Mouse (Mus musculus) olfactory bulb, adult 2 months (tissue): ENCODE data around the gene Commd3. TPM values are rescaled to one million over a fixed set of nuclear protein-coding genes. Genes with fewer than 3 reads are reported as not detected.

Experiments
- H3K27ac ChIP-seq: fragments of 200-500 bp; 2 replicates; pipeline ENCODE4 v1.5.1; 2012; ENCODE audit warnings: low read depth, low read length; ENCODE audit not compliant: insufficient read depth
- H3K4me1 ChIP-seq: fragments of 200-500 bp; 2 replicates; pipeline ENCODE4 v1.6.1; 2012; ENCODE audit warnings: low read length; ENCODE audit not compliant: control insufficient read depth, insufficient read depth
- H3K4me3 ChIP-seq: fragments of 200-500 bp; 2 replicates; pipeline ENCODE4 v1.5.1; 2012; ENCODE audit warnings: mild to moderate bottlenecking, low read depth, low read length, moderate library complexity; ENCODE audit not compliant: insufficient read depth
- CTCF ChIP-seq: fragments of 200-500 bp; IDR thresholded peaks from 2 replicates; pipeline ENCODE4 v1.5.1; 2012; ENCODE audit warnings: low read depth, mild to moderate bottlenecking, low read length, moderate library complexity; ENCODE audit not compliant: insufficient read depth
- POLR2A ChIP-seq: fragments of 200-500 bp; IDR thresholded peaks from 2 replicates; pipeline ENCODE4 v1.6.1; 2012; ENCODE audit warnings: mild to moderate bottlenecking, low read depth, low read length, moderate library complexity; ENCODE audit not compliant: insufficient read depth
- WGBS: fragments of 180-500 bp; shearing (Covaris S2); methylation state at CpG from one replicate; pipeline ENCODE4 v1.1.7; 2018; 5-methylcytosine and 5-hydroxymethylcytosine counted together
- polyA plus RNA-seq: library from polyadenylated mRNA; stranded (reverse); fragments of >200 nt; gene quantifications from 2 replicates; pipeline ENCODE4 v1.2.4, GENCODE M21; 2012; ENCODE audit warnings: low replicate concordance; ENCODE audit not compliant: missing spikeins, insufficient read depth, insufficient read length

Commd3 gene
- polyA plus RNA-seq, 1 experiment = 558 TPM

- H3K27ac ChIP-seq = no peak overlapping the region
- H3K4me3 ChIP-seq = no peak overlapping the region
- WGBS = 11% methylated on average over 11 of the region's 11 CpGs
- peaks cover 5% of the 10 kb centered on the region for H3K4me1 ChIP-seq
- no peak for TF ChIP-seq POLR2A
- TF ChIP-seq CTCF = no peak
These were observed 27.3 kb downstream of the Commd3 start for GRCm38 (mm10) chr2:18699401-18699990.

GRCm38 (mm10) chr2:18710356-18710755 lies 38.2 kb downstream of the Commd3 start:
- Histone ChIP-seq H3K4me3 (no peak overlapping the region), H3K27ac (no peak overlapping the region), H3K4me1 (no peaks in the 10 kb centered on the region)
- WGBS = 70% methylated on average over 3 of the region's 3 CpGs
- TF ChIP-seq POLR2A = no peak
- TF ChIP-seq CTCF = no peak

GRCm38 (mm10) chr2:18713071-18713470 lies 40.9 kb downstream of the Commd3 start:
- H3K27ac ChIP-seq = no peak overlapping the region
- no peak overlapping the region for H3K4me3 ChIP-seq
- TF ChIP-seq POLR2A = no peak
- TF ChIP-seq CTCF = no peak
- WGBS = 69% methylated on average over 2 of the region's 2 CpGs
- no peaks in the 10 kb centered on the region for H3K4me1 ChIP-seq

GRCm38 (mm10) chr2:18714337-18714736 lies 42.2 kb downstream of the Commd3 start:
- WGBS = 82% methylated on average over 3 of the region's 3 CpGs
- Histone ChIP-seq H3K27ac (no peak overlapping the region), H3K4me3 (no peak overlapping the region), H3K4me1 (no peaks in the 10 kb centered on the region)
- no peak for TF ChIP-seq CTCF
- TF ChIP-seq POLR2A = no peak

GRCm38 (mm10) chr2:18718521-18718920 lies 46.3 kb downstream of the Commd3 start:
- WGBS = over 99% methylated on average over 4 of the region's 4 CpGs
- TF ChIP-seq CTCF (no peak), POLR2A (no peak)
- H3K4me1 ChIP-seq = no peaks in the 10 kb centered on the region
- H3K4me3 ChIP-seq = no peak overlapping the region
- H3K27ac ChIP-seq = no peak overlapping the region

- 50% methylated on average over 3 of the region's 3 CpGs for WGBS
- Histone ChIP-seq H3K4me3 (no peak overlapping the region), H3K27ac (no peak overlapping the region), H3K4me1 (no peaks in the 10 kb centered on the region)
- TF ChIP-seq CTCF = no peak
- TF ChIP-seq POLR2A = no peak
These were observed 50.1 kb downstream of the Commd3 start for GRCm38 (mm10) chr2:18722208-18722830.

- no peak for TF ChIP-seq CTCF
- TF ChIP-seq POLR2A = no peak
- WGBS = 94% methylated on average over 1 of the region's 1 CpGs
- no peaks in the 10 kb centered on the region for H3K4me1 ChIP-seq
- H3K27ac ChIP-seq = no peak overlapping the region
- no peak overlapping the region for H3K4me3 ChIP-seq
These were observed 52.3 kb downstream of the Commd3 start for GRCm38 (mm10) chr2:18724462-18724861.

Other genes with a start within 250 kb of the Commd3 start
- not detected in 2 replicates for gene Bmi1, start 4.6 kb downstream of the Commd3 start, polyA plus RNA-seq
- gene Spag6, start 21.6 kb downstream of the Commd3 start, polyA plus RNA-seq = not detected in 2 replicates